Mouse (Mus musculus): Measurements from ENCODE around the gene Sptbn4. TPM values are rescaled to one million over a fixed set of nuclear protein-coding genes. Genes with fewer than 3 reads are reported as not detected.
"Not testable (repeated sequence)": the region's sequence is repeated elsewhere in the genome, so short reads cannot be mapped to it uniquely, and the experiment has no call there.

Sptbn4 gene
- total RNA-seq (2021): under 1 TPM; 0.59 to 0.83 TPM
- long read RNA-seq, experiment 1, full-length matches to known transcripts: 2 of 3 reads
- long read RNA-seq, experiment 1, partial matches to known transcripts: 0 of 3 reads
- long read RNA-seq, experiment 1, other reads (novel, unspliced or antisense): 1 of 3 reads
- long read RNA-seq, experiment 2, full-length matches to known transcripts: 2 of 4 reads
- long read RNA-seq, experiment 2, partial matches to known transcripts: 1 of 4 reads
- long read RNA-seq, experiment 2, other reads (novel, unspliced or antisense): 1 of 4 reads

- peak; percentile 98 for DNase-seq
These were observed at the start of gene Sptbn4, which contains the start of gene Blvrb for GRCm38 (mm10) chr7:27447419-27448286. Gene Sptbn4 (minus strand): TSS chr7:27447686. Gene Blvrb (plus strand): TSS chr7:27447978.

- not testable (repeated sequence) for DNase-seq
These were observed 47.3 kb upstream of the Sptbn4 start for GRCm38 (mm10) chr7:27494659-27495367.

- no peak for DNase-seq
These were observed 46.0 kb upstream of the Sptbn4 start for GRCm38 (mm10) chr7:27493450-27493849.

GRCm38 (mm10) chr7:27493022-27493421 lies 45.5 kb upstream of the Sptbn4 start:
- DNase-seq: no peak

- no peak for DNase-seq
These were observed 44.4 kb upstream of the Sptbn4 start for GRCm38 (mm10) chr7:27491856-27492255.

- DNase-seq: peak; percentile 98 to 99
These were observed 43.2 kb upstream of the Sptbn4 start for GRCm38 (mm10) chr7:27490543-27491329.

GRCm38 (mm10) chr7:27490227-27490542 lies 42.7 kb upstream of the Sptbn4 start:
- DNase-seq: no peak

- DNase-seq: no peak
These were observed 41.9 kb upstream of the Sptbn4 start for GRCm38 (mm10) chr7:27489270-27489869.

GRCm38 (mm10) chr7:27487740-27488268 lies 40.3 kb upstream of the Sptbn4 start:
- DNase-seq: peak; percentile 86 to 93

GRCm38 (mm10) chr7:27486770-27487697 lies 39.5 kb upstream of the Sptbn4 start, which contains the start of gene Sertad1:
Gene Sertad1 (plus strand): TSS chr7:27486910.
- DNase-seq: peak; percentile 100

- peak; percentile 46 to 57 for DNase-seq
These were observed 38.8 kb upstream of the Sptbn4 start for GRCm38 (mm10) chr7:27486102-27486769.

GRCm38 (mm10) chr7:27483860-27484259 lies 36.4 kb upstream of the Sptbn4 start:
- no peak for DNase-seq

- peak; percentile 96 to 97 for DNase-seq
These were observed 34.1 kb upstream of the Sptbn4 start for GRCm38 (mm10) chr7:27481627-27481969.

- no peak for DNase-seq
These were observed 33.6 kb upstream of the Sptbn4 start for GRCm38 (mm10) chr7:27480927-27481626.

GRCm38 (mm10) chr7:27480506-27480905 lies 33.0 kb upstream of the Sptbn4 start:
- no peak for DNase-seq

GRCm38 (mm10) chr7:27479750-27480149 lies 32.3 kb upstream of the Sptbn4 start:
- no peak for DNase-seq

GRCm38 (mm10) chr7:27478561-27478960 lies 31.1 kb upstream of the Sptbn4 start:
- DNase-seq: no peak

- DNase-seq: no peak
These were observed 28.7 kb upstream of the Sptbn4 start for GRCm38 (mm10) chr7:27476098-27476635.

All from adrenal gland, postnatal 36 days (tissue).